Mouse (Mus musculus): ENCODE data around the gene Jph4. TPM values are rescaled to one million over a fixed set of nuclear protein-coding genes. Genes with fewer than 3 reads are reported as not detected.

Jph4 gene
- under 1 TPM; 0.10 to 0.36 TPM for total RNA-seq (2021)
- long read RNA-seq, experiment 1 = 0 reads
- long read RNA-seq, experiment 2 = 0 reads

DNA sequence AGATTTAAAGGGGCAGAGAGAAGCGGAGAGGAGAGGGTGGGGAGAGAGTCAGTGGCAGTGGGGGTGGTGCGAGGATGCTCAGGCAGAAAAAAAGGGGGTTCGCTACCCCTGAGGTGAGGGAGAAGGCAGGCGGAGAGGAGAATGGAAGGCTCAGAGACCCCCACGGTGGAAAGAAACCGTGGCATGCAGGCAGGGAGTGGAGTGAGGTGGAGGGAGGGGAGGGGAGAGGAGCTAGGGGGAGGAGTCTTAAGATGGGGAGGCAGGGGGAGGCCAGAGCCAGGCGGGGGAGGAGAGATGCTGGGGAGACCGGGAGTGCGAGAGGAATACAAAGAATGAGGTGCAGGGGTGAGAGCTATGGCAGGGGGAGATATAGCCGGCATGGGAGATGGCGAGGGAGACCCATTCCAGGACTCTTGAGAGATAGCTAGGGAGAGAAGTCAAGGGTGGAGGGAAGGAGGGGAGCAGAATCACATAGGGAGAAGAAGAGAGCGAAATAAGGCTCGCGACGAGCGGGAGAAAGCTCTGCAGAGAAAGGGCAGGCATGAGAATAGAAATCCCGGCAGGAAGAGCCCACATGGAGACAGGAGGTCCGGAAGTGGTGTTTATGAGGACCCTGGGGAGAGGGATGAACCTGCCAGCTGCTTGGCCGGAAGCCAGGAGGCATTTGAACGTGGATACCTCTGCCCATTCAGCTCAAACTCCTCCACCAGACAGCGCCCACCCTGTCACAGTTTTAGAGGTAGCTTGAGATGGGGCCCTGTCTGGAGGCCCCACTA is at the start of gene Jph4:
Gene Jph4, minus strand, starts transcription at position 511 of the 776 bp plus-strand sequence.
- intact Hi-C loops (cut with DNase I) = loop anchor here (10.0 kb wide), 1 partner anchor 418 kb away; no protein-coding TSS in a partner anchor
- DNase-seq = no peak

DNA sequence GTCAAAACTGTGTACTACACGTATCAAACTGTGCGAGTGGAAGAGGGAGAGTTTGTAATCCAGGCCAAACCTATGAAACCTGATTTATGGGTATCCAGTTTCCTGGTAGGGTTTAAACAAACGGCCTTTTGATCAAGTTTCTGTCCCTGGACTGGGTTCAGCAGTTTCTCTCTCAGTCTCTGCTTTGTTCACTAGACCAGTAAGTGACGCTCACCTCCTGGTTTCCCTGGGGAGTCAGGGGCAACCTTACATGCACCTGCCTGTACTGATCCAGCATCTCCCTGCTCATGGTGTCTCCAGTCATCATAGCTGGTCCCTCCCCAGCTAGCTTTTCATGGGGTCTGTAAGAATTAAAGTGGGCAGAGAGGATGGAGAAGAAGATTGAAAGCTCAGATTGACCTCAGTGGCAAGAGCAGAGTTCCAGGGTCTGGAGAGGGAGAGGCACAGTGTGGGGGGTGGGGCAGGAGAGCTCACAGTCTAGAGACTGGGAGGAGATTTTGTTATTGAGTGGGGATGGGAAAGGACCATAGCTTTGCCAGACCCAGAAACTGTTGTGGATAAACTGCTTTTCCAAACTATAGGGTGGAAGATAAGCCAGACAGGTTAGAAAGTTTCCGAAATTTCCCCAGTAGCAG is 47.6 kb upstream of the Jph4 start:
- intact Hi-C loops (cut with DNase I) = no loop called here
- no peak for DNase-seq

GRCm38 (mm10) chr14:55162168-55162567 is 45.4 kb upstream of the Jph4 start:
- intact Hi-C loops (cut with DNase I) = no loop called here
- DNase-seq = no peak

DNA sequence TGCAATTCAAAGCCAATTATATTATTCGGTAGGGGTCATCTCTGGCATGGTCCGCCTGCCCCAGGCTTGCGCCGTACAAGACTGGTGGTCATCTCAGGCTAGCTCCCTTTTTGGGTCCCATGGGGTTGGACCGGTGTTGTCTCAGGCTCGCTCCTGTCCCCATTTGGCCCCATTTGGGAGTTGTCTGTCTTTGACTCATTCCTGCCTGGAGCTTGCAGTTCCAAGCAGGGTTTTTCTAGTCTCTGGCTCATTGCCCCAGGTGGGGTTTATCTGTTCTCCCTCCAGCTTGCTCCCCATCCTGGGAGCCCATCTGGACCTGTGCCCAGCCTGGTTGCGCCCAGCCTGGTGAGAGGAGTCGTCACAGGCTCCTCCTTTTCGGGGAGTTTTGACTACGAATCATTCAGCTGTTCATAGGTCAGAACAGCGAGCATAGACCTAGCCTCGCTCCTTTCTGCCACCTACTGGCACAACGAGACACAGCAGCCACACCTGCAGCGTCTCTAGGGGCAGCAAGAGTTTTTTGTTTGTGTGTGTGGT is 44.4 kb upstream of the Jph4 start:
- DNase-seq = peak; percentile 79 to 87
- intact Hi-C loops (cut with DNase I) = loop anchor here (1.0 kb wide), 1 partner anchor 39 kb away; no protein-coding TSS in a partner anchor

DNA sequence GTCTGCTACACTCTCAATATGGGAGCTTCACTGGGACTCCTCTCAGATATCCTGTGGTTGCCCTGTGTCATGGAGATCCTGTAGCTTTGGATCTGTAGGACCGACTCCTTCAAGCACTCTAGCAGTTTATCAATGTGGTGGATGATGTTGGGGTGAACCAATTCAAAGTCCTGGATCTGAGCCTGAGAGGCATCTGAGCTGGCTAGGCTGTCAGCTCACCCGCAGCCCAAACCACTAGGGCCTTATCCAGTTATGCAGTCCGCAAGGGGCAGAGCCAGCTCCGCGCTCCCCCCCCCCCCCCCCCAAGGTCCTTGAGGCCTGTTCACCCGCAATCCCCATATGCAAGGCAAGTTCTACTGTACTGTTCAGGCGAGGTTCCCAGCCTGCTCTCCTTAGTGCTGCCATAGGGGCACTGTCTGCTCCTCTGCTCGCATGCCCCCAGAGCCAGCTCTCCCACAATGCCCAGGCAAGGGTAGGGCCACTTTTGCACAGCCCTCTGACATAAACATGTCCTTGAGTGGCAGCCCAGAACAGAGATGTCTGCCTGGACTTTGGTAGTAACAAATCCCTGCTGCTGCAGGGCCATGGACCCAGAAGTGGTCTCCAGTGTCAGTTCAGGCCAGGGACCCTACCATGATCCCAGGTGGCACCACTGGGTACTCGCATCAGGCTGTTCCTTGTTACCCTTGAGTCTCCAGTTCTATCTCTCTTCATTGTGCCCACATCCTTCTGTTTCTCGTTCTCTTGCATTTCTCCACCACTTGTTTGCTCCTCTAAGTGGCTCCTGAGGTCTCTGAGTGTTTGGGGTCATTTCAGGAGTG is 43.7 kb upstream of the Jph4 start:
- intact Hi-C loops (cut with DNase I) = loop anchor here (1.0 kb wide), 1 partner anchor 38 kb away; no protein-coding TSS in a partner anchor
- DNase-seq = no peak

DNA sequence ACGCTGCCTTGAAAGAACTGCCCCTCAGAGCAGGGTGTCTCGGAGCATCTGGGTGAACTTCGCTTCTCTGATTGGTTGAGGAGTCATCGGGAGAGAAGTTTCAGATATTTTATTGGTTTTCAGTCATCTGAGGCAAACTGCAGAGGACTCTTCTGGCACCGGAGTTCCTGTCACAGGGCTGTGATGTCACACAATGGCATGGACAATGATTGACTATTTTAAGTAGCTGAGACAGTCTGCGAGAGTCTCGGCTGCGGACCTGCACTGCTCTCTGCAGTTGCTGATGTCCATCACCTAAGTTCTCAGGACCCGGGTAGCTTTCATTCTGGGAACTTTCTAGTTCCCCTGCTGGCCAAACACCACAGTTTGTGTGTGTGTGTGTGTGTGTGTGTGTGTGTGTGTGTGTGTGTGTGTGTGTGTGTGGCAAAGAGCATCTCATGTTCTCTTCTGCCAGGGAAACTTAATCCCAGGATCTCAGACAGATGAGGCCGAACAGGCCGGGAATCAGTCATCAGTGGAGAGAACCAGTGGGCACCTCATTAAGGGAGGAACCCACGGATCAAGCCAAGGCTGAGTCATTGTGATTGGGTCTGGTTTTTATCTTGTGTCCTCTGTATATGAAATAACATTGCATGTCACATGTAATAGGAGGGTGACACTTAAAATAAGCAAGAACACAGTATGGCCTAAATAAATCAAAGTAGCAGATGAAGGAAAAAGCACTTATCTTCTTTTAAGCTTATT is 40.8 kb upstream of the Jph4 start:
- intact Hi-C loops (cut with DNase I) = no loop called here
- DNase-seq = no peak

DNA sequence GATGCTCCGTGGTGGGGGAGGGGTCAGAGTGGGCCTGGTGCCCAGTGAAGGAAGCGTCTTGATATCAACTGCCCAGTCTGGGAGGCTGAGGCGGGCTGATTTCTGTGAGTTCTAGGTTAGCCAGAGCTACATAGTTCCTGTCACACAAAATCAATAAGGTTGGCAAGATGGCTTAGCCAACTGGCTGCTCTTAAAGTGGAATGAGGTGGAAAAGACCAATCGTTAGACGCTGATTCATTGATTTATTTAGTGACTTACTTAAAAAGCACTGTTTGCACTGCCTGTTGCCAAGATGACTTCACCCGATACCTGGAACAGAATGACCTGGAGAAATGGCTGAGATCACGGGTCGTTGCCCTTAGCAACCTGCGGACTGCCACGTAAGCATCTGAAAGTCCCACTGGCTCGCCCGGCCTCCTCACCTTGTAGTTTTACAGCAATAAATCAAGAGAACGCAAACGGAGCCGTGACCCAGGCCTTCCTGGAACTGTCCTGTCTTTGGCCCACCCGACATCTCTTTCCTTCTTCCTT is 36.3 kb upstream of the Jph4 start:
- no peak for DNase-seq
- intact Hi-C loops (cut with DNase I) = no loop called here

DNA sequence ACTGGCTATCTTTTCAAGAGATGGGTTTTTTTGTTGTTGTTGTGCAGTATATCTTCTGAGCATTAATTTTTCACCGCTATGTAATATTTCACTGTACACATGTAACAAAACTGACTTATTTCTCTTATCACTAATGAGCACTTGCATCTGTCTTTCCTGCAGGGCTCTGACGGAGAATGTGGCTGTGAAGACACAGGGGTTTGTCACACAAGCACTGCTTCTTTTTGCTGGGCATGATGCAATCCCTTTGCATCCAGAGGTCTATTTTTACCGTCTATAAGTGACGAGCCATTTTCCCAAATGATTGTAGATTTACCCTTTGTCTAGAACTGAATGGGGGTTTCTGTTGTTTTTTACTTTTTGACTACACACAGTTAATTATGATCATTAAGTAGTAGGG is 35.4 kb upstream of the Jph4 start:
- DNase-seq = no peak
- intact Hi-C loops (cut with DNase I) = no loop called here

DNA sequence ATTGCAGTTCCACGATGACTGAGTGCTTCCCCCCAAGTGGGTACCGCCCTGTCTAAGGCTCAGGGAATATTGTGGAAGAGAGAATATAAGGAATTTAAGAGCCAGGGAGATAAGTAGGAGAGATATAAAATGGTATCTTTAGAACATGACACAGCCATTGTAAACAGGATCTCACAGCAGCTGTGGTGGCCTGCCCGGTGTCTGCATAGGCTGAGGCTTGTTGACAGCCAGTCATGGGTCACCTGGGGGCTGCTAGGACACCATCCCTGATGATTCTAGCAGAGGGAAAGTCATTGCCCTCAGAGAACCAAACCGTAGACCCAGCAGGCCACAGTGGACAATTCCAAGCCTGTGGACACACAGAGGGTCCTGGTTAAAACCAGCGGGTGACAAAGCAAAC is 34.2 kb upstream of the Jph4 start:
- no peak for DNase-seq
- intact Hi-C loops (cut with DNase I) = no loop called here

DNA sequence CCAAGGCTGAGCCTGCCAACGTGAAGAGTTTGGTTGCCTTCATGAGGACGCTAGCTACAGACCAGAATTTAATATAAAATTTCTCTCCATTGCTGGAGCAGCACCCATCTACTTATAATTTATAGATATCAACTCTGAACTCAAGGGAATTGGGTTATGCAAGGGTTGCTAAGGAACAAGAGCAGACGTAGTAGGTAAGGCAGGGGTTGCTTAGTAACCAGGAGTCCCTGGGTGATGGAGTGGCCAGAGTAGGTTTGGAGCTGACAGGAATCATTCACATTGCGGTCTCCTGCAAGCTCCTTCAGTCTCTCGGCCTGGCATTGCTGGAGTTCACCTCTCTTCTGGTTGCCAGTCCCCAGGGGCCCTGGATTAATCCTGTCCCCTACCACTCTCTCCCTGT is 32.3 kb upstream of the Jph4 start:
- intact Hi-C loops (cut with DNase I) = loop anchor here (5.0 kb wide), 1 partner anchor 288 kb away; no protein-coding TSS in a partner anchor
- DNase-seq = no peak

- peak; percentile 74 to 83 for DNase-seq
- intact Hi-C loops (cut with DNase I) = loop anchor here (5.0 kb wide), 1 partner anchor 289 kb away; no protein-coding TSS in a partner anchor
Observed at GRCm38 (mm10) chr14:55148363-55148915, 31.7 kb upstream of the Jph4 start.

- peak; percentile 54 to 65 for DNase-seq
- intact Hi-C loops (cut with DNase I) = loop anchor here (5.0 kb wide), 1 partner anchor 290 kb away; no protein-coding TSS in a partner anchor
Observed at GRCm38 (mm10) chr14:55146829-55147401, 30.2 kb upstream of the Jph4 start.

DNA sequence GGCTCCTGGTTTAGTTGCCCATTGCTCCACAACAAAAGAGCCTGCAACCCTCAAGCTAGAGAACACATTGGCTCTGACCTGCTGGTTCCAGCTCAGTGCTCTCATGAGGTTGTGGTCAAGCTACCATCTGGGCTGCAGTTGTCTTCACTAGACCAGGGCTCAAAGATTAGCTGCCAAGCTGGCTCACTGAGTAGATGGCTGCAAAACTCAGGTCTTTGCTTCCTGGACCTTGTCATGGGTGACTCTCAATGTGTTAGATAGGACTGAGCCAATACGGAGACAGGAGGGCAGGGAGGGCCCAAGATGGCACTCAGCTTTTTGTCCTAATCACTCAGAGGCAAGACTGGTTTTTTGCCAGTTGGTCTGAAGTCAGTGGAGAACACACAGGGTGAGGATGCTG is 29.6 kb upstream of the Jph4 start:
- DNase-seq = no peak
- intact Hi-C loops (cut with DNase I) = loop anchor here (5.0 kb wide), 1 partner anchor 291 kb away; no protein-coding TSS in a partner anchor

DNA sequence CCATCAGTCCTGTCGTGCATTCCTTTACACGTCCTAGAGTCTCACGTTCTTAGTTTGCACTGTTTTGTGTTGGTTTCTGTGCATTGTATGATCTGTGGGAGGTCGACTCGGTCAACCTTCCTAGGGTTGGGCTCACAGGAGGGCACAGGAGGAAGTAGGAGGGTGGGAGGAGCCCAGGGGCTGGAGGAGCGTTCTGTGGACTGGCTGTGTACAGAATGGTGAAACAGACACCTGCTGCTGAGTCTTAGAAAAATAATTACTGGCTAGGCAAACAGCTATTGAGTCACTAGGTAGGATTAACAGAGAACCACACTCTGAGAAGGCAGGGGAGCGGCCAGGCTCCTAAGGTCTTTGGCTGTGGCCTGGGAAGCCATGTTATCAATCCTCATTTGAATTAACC is 22.6 kb upstream of the Jph4 start:
- no peak for DNase-seq
- intact Hi-C loops (cut with DNase I) = no loop called here

- intact Hi-C loops (cut with DNase I) = no loop called here
- DNase-seq = no peak
Observed at GRCm38 (mm10) chr14:55135676-55136075, 18.9 kb upstream of the Jph4 start.

DNA sequence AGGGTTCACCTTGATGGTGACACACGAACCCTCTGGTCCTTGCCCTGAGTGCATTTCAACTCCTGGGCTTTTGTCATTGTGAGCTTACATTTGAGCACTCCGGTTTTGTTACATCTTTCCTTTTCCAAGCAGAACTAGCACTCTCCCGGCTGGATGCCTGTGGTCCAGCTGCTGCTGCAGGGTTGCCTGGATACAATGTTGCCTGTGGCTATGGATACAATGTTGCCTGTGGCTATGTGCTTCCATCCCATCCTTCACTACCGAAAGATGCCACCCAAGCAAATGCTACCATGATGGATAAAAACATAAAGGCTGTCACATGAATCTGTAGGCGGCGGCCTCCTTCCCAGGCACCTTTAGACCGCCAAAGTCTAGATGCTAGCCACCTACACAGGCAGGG is 9.8 kb upstream of the Jph4 start:
- intact Hi-C loops (cut with DNase I) = no loop called here
- no peak for DNase-seq

DNA sequence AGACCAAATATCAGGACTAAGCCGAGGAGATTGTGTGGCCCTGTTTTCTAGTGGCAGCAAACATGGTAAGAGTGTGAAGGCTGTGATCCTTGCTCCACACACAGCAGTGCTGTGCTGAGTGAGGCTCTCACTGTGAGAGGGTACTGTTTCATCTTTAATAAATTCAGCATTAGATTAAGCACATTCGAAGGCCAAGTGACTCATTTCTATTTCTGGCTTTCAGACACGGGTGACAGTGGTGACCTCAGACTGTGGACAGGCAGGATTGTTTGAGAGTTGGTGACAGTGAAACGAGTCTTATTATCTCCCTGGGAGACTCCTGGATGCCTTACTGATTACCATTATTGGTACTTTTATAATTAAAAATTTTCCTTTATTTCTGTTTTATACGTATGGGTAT is 9.0 kb upstream of the Jph4 start:
- intact Hi-C loops (cut with DNase I) = no loop called here
- DNase-seq = no peak

- DNase-seq = no peak
- intact Hi-C loops (cut with DNase I) = loop anchor here (1.0 to 2.0 kb wide), 2 partner anchors 39 to 316 kb away; no protein-coding TSS in a partner anchor
Observed at GRCm38 (mm10) chr14:55122359-55122758, 5.6 kb upstream of the Jph4 start.

GRCm38 (mm10) chr14:55121947-55122346 is 5.2 kb upstream of the Jph4 start:
- peak; percentile 83 to 86 for DNase-seq

More at GRCm38 (mm10) chr14:55121947-55122346, 5.2 kb upstream of the Jph4 start:
- intact Hi-C loops (cut with DNase I) = loop anchor here (1.0 to 2.0 kb wide), 2 partner anchors 39 to 317 kb away; no protein-coding TSS in a partner anchor

Data from heart, postnatal 14 days (tissue).